Comparison of ENCODE assay signal across 10 mouse cellular contexts in genomic region chr9:21525937-21526633, GRCm38 (mm10). TPM values are rescaled to one million over a fixed set of nuclear protein-coding genes. Genes with fewer than 3 reads are reported as not detected.
A peak's percentile ranks its signal among the peaks of the same experiment; 100 is the strongest.
DNase-seq lines count a peak whose midpoint lies in the region; ATAC-seq and TF ChIP-seq lines count a peak whose summit lies in the region.
"Had no signal": no experiment of that assay in that cellular context is flagged by ENCODE, and none has a peak within 500 bp of the region (broad histone marks: within the 10 kb centered on the region; RNA-seq: fewer than 3 reads in every experiment).

Gene AB124611, plus strand, starts transcription at chr9:21526176.

- H3K27me3 ChIP-seq in liver, embryonic 14.5 days (ENCODE audit: control insufficient read depth, insufficient read depth, low read length) = no peaks in the 10 kb centered on the region
- H3K27me3 ChIP-seq: embryonic facial prominence, embryonic 13.5 days; limb, embryonic 12.5 days had no signal

- no peaks in the 10 kb centered on the region for H3K36me3 ChIP-seq in liver, embryonic 14.5 days (replicated peaks; ENCODE audit: control insufficient read depth, insufficient read depth, low read depth)
- H3K36me3 ChIP-seq: embryonic facial prominence, embryonic 13.5 days; limb, embryonic 12.5 days had no signal

- no peak for TF ChIP-seq EP300 in liver, embryonic 14.5 days (IDR thresholded peaks at IDR 0.05; ENCODE audit: low read depth)

- no peak for TF ChIP-seq CTCF in gastrocnemius, adult 2 months (IDR thresholded peaks at IDR 0.05)
- TF ChIP-seq CTCF in bone marrow, adult 2 months (IDR thresholded peaks at IDR 0.05; ENCODE audit: control insufficient read depth, insufficient read depth, low read length) = no peak
- TF ChIP-seq CTCF in liver, embryonic 14.5 days (IDR thresholded peaks at IDR 0.05; ENCODE audit: low read depth) = no peak

- peak within 1 kb of the TSS; percentile 20; the same call in 1 of the 2 replicates for H3K4me2 ChIP-seq in liver, embryonic 14.5 days (ENCODE audit: low read depth)
- H3K4me2 ChIP-seq: embryonic facial prominence, embryonic 13.5 days; limb, embryonic 12.5 days had no signal

- peak within 1 kb of the TSS; percentile 47 for H3K4me3 ChIP-seq in gastrocnemius, adult 2 months
- peak within 1 kb of the TSS; percentile 85 for H3K4me3 ChIP-seq in bone marrow, adult 2 months (replicated peaks; ENCODE audit: control insufficient read depth, low read depth, low read length)
- peak within 1 kb of the TSS in 1 of 2 experiments; percentile 19; a peak in 3 of 4 replicates for H3K4me3 ChIP-seq in liver, embryonic 14.5 days (ENCODE audit: insufficient read depth in 1 of 2, low read depth in 2 of 2, low read length in 2 of 2)
- H3K4me3 ChIP-seq: embryonic facial prominence, embryonic 13.5 days; limb, embryonic 12.5 days had no signal

- H3K27ac ChIP-seq in gastrocnemius, adult 2 months = peak within 1 kb of the TSS; percentile 40; the same call in 1 of the 2 replicates
- H3K27ac ChIP-seq in bone marrow, adult 2 months (ENCODE audit: control insufficient read depth, insufficient read depth, low read depth, low read length, poor library complexity) = peak within 1 kb of the TSS; percentile 81
- H3K27ac ChIP-seq in liver, embryonic 14.5 days = no peak within 1 kb of the TSS
- H3K27ac ChIP-seq: embryonic facial prominence, embryonic 13.5 days; limb, embryonic 12.5 days had no signal

- H3K9ac ChIP-seq in liver, embryonic 14.5 days (replicated peaks) = no peak within 1 kb of the TSS; the same call in 1 of the 2 replicates
- H3K9ac ChIP-seq: embryonic facial prominence, embryonic 13.5 days; limb, embryonic 12.5 days had no signal

- WGBS in bone marrow, adult 2 months = 10% methylated on average over 14 of the region's 14 CpGs
- 30% methylated on average over 14 of the region's 14 CpGs for WGBS in liver, embryonic 14.5 days (ENCODE audit: insufficient replicate concordance)

- intact Hi-C loops in gastrocnemius, adult 2 months (cut with DNase I) = no loop called here
- intact Hi-C loops in left cerebral cortex, postnatal 10 days (cut with DNase I) = no loop called here

- peaks cover 1% of the 10 kb centered on the region; the same call in 1 of the 2 replicates for H3K4me1 ChIP-seq in bone marrow, adult 2 months (ENCODE audit: control insufficient read depth, insufficient read depth, low read length)
- H3K4me1 ChIP-seq in liver, embryonic 14.5 days (replicated peaks; ENCODE audit: control insufficient read depth in 2 of 2, insufficient read depth in 2 of 2, low read length in 1 of 2) = 0 out of 4 replicates have a peak, but pooled peaks cover 0 to 2% of the 10 kb centered on the region in 2 experiments
- H3K4me1 ChIP-seq: limb, embryonic 12.5 days had no signal

- H3K9me3 ChIP-seq in liver, embryonic 14.5 days (ENCODE audit: control insufficient read depth, low read length) = no peaks in the 10 kb centered on the region
- H3K9me3 ChIP-seq: embryonic facial prominence, embryonic 13.5 days; limb, embryonic 12.5 days had no signal

- TF ChIP-seq POLR2A in bone marrow, adult 2 months (IDR thresholded peaks at IDR 0.05; ENCODE audit: borderline replicate concordance, control insufficient read depth, low read depth, low read length) = peak; percentile 60; the same call in 1 of the 2 replicates

- DNase-seq in gastrocnemius, adult 2 months = no peak
- DNase-seq in gastrocnemius, postnatal 4 days (ENCODE audit: low spot score in 2 of 2) = no peak
- no peak for DNase-seq in liver, embryonic 14.5 days (ENCODE audit: low read depth in 3 of 3, low spot score in 3 of 3)
- DNase-seq in spleen, postnatal 10 days (ENCODE audit: low spot score in 2 of 2) = peak; percentile 44 to 67
- DNase-seq in left cerebral cortex, postnatal 10 days (ENCODE audit: extremely low spot score in 1 of 2, low spot score in 2 of 2) = no peak
- no peak for DNase-seq in left cerebral cortex, adult 8-10 months (ENCODE audit: low spot score in 2 of 2)
- DNase-seq in kidney, postnatal 14 days = no peak

- ATAC-seq in liver, embryonic 14.5 days (ENCODE audit: insufficient read depth) = no peak

RNA-seq across cellular contexts. Expression of gene AB124611, which starts in this region (rescaled TPM):
- 1 to 10 TPM in 1 of 2 experiments, under 1 TPM in 1; 0.74 to 1.3 TPM for total RNA-seq in gastrocnemius, adult 2 months (2021)
- 1 to 10 TPM; 1.9 to 2.0 TPM for total RNA-seq in gastrocnemius, postnatal 4 days (2021)
- 53.1 and 110 TPM in 2 replicates for polyA plus RNA-seq in bone marrow, adult 2 months (2011; ENCODE audit: insufficient read depth, insufficient read length, low replicate concordance, missing spikeins)
- polyA plus RNA-seq in liver, embryonic 14.5 days (2012; rRNA removed) = 5.3 and 5.7 TPM in 2 replicates
- 2.1 and 2.3 TPM in 2 replicates for polyA plus RNA-seq in liver, embryonic 14.5 days (2014; fragmentation: Nextera tagmentation; extraction: Ambion mirVana)
- under 1 TPM in 1 of 2 experiments, not detected in 1; 0.58 TPM for total RNA-seq in left cerebral cortex, postnatal 10 days (2021)
- under 1 TPM in 3 of 4 experiments, not detected in 1; 0.27 to 0.68 (median 0.41) TPM for total RNA-seq in left cerebral cortex, adult 8-10 months (2022)

Comparison
In these comparisons a context has a peak if more than half of its experiments do, and no peak if none do; other contexts are left out.
1. DNase-seq: peak in spleen, postnatal 10 days (2 of 2); none in gastrocnemius, adult 2 months (single experiment), gastrocnemius, postnatal 4 days (0 of 2), liver, embryonic 14.5 days (0 of 3), left cerebral cortex, postnatal 10 days (0 of 2), left cerebral cortex, adult 8-10 months (0 of 2) and kidney, postnatal 14 days (single experiment).